Mouse (Mus musculus) cerebellum, adult 18-20 months (tissue): ENCODE measurements around the gene Podnl1.

Source experiments
- DNase-seq, 2 experiments: peaks; one replicate each; pipeline ENCODE4 v3.0.0; 2021

The Podnl1 gene

DNA sequence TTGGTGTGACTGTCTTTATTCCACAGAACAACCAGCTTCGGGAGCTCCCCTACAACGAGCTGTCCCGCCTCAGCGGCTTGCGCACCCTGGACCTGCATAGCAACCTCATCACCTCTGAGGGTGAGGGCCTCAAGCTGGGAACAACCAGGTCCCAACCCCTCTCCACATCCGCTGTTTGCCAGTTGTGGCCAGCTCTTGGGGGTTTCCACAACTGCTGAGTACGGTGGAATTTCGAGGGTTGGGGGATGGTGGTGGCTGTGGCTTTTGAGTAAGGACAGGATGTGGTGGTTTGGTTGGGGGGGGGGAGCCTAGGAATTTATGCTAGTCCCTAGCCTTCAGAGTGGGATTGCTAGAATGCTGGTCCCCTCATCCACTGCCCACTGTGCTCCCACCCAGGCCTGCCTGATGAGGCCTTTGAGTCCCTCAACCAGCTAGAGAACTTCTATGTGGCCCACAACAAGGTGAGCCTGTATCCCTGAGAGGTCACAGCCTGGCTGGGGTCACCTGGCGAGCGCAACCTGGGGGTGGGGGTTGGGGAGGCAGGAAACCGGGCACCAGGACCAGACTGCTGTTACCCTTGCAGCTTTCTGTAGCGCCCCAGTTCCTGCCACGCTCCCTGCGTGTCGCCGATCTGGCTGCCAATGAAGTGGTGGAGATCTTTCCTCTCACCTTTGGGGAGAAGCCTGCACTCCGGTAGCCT is 1.6 kb downstream of the Podnl1 start:
- no peak for DNase-seq

- DNase-seq = no peak
Observed at GRCm38 (mm10) chr8:84128277-84128676, 2.5 kb downstream of the Podnl1 start.

DNA sequence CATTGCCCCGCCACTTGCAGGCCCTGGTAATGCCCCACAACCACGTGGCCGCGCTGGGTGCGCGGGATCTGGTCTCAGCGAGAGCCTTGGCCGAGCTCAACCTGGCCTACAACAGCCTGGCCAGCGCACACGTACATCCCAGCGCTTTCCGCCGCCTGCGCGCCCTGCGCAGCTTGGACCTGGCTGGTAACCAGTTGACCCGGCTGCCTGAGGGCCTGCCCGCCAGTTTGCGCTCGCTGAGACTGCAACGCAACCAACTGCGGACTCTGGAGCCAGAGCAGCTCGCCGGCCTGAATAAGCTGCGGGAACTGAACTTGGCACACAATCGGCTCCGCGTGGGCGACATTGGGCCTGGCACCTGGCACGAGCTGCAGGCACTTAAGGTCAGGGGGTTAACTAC is 5.0 kb downstream of the Podnl1 start:
- DNase-seq = peak; percentile 78 to 80

DNA sequence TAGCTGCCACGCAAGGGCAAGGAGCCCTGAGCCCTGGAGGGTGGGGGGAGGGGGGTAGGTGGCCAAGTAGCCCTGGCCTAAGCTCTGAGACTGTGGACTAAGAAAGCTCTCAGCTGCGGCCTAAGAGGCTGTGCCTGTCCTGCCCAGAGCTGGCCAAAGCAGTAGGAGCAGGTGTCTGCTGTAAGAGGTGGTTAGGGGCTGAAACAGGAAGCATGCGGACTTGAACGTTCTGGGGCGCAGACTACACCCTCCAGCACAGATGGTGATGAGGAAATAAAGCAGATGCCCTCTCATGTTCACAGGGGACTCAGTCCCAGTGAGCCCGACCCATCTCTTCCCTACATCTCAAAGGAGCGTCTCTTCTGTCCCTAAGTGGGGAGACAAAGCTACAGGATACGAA is 6.4 kb downstream of the Podnl1 start:
- DNase-seq = no peak

- no peak for DNase-seq
Observed at GRCm38 (mm10) chr8:84137848-84138247, 12.1 kb downstream of the Podnl1 start.

DNA sequence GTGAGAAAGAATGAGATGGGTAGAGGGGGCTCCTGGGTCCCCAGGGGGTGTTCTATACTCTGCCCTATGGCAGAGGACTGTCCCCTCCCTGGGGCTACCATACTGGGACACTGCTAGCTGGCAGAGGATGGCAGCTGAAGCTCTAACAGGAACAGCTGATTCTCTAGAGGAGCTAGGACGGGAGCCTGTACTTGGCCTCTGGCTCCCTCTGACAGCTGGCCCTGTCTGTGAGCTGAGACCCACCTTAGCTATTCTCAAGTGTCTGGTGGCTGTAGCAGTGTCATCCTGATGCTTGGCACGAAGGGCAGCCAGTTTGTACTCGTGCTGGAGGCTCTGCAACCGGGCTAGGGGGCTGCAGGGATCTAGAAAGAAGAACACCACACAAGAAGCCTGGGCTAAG is 15.0 kb downstream of the Podnl1 start:
- no peak for DNase-seq

GRCm38 (mm10) chr8:84144636-84145245 is 19.0 kb downstream of the Podnl1 start:
- DNase-seq = no peak

DNA sequence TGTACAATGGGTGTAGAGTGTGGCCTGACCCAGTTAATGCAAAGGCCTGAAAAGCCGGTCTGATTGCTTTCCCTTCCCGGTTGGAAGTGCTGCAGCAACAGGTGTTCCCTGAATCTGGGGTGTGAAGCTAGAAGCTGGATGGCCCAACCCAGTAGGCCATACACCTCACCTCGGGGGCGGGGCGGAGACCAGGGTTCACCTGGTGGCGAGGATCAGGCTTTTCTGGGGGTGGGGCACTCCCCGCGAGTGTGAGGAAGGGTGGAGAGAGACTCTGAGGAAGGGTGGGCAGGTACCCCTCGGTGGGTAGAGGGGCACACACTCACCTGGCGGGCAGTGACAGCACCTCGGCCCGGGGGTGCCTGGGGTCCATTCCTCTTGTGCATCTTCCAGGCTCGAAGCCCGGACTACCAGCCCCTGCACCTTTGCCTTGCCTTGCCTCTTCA is 21.6 kb downstream of the Podnl1 start:
- peak in 1 of 2 experiments; percentile 62 for DNase-seq

- DNase-seq = peak; percentile 97
Observed at GRCm38 (mm10) chr8:84147769-84148530, 22.2 kb downstream of the Podnl1 start, which contains the start of the genes Cc2d1a and 4930432K21Rik. Cc2d1a (minus strand) TSS chr8:84147936. 4930432K21Rik (plus strand) TSS chr8:84148025.

GRCm38 (mm10) chr8:84148531-84148850 is 22.7 kb downstream of the Podnl1 start:
- peak; percentile 32 to 39 for DNase-seq

GRCm38 (mm10) chr8:84149181-84149580 is 23.4 kb downstream of the Podnl1 start:
- no peak for DNase-seq

GRCm38 (mm10) chr8:84157620-84158019 is 31.8 kb downstream of the Podnl1 start:
- no peak for DNase-seq

- DNase-seq = no peak
Observed at GRCm38 (mm10) chr8:84167696-84168095, 41.9 kb downstream of the Podnl1 start.

GRCm38 (mm10) chr8:84170096-84170495 is 44.3 kb downstream of the Podnl1 start:
- no peak for DNase-seq

- peak; percentile 82 to 84 for DNase-seq
Observed at GRCm38 (mm10) chr8:84173861-84174260, 48.1 kb downstream of the Podnl1 start.

- no peak for DNase-seq
Observed at GRCm38 (mm10) chr8:84176560-84176959, 50.8 kb downstream of the Podnl1 start.

DNA sequence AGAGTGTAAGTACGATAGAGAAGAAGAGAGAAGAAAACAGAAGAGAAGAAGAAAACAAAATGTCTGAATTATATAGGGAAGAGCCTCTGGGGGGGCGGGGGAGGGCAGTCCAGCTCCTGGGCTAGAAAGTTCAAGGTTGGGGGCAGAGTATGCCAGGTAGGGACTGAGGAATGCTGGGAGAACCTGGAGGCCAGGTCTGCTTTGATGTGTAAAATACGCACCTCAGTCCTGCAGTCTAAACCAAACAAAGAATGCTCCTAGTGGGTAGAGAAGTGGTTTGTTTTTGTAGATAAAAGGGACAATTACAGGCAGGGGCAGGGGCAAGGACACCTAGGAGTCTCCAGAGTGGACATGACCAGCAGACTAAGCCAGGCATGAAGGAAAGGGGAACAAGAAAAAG is 51.6 kb downstream of the Podnl1 start:
- DNase-seq = no peak

GRCm38 (mm10) chr8:84178592-84178991 is 52.8 kb downstream of the Podnl1 start:
- DNase-seq = no peak

- DNase-seq = no peak
Observed at GRCm38 (mm10) chr8:84179946-84180345, 54.2 kb downstream of the Podnl1 start.

GRCm38 (mm10) chr8:84180530-84181190 is 54.9 kb downstream of the Podnl1 start:
- no peak for DNase-seq
